Mouse (Mus musculus): ENCODE results near the gene Gpr19.

Gpr19 gene

GRCm38 (mm10) chr6:134898095-134898965 is at the start of gene Gpr19:
Gpr19 (minus strand) TSS chr6:134898578.
- DNase-seq (ENCODE audit: low spot score in 2 of 2) = peak; percentile 68 to 72

- DNase-seq (ENCODE audit: low spot score in 2 of 2) = peak; percentile 31 to 70
Measured at GRCm38 (mm10) chr6:134947311-134948087, 49.1 kb upstream of the Gpr19 start.

- DNase-seq (ENCODE audit: low spot score in 2 of 2) = no peak
Measured at GRCm38 (mm10) chr6:134946858-134947257, 48.5 kb upstream of the Gpr19 start.

- no peak for DNase-seq (ENCODE audit: low spot score in 2 of 2)
Measured at GRCm38 (mm10) chr6:134946054-134946453, 47.7 kb upstream of the Gpr19 start.

GRCm38 (mm10) chr6:134943759-134944407 is 45.5 kb upstream of the Gpr19 start:
- no peak for DNase-seq (ENCODE audit: low spot score in 2 of 2)

- no peak for DNase-seq (ENCODE audit: low spot score in 2 of 2)
Measured at GRCm38 (mm10) chr6:134939781-134940180, 41.4 kb upstream of the Gpr19 start.

GRCm38 (mm10) chr6:134934305-134934704 is 35.9 kb upstream of the Gpr19 start:
- DNase-seq (ENCODE audit: low spot score in 2 of 2) = no peak

- DNase-seq (ENCODE audit: low spot score in 2 of 2) = no peak
Measured at GRCm38 (mm10) chr6:134933207-134933558, 34.8 kb upstream of the Gpr19 start.

GRCm38 (mm10) chr6:134932486-134933206 is 34.3 kb upstream of the Gpr19 start:
- DNase-seq (ENCODE audit: low spot score in 2 of 2) = no peak

- no peak for DNase-seq (ENCODE audit: low spot score in 2 of 2)
Measured at GRCm38 (mm10) chr6:134931146-134931545, 32.8 kb upstream of the Gpr19 start.

- DNase-seq (ENCODE audit: low spot score in 2 of 2) = no peak
Measured at GRCm38 (mm10) chr6:134930383-134930782, 32.0 kb upstream of the Gpr19 start.

- DNase-seq (ENCODE audit: low spot score in 2 of 2) = no peak
Measured at GRCm38 (mm10) chr6:134929926-134930325, 31.5 kb upstream of the Gpr19 start.

- DNase-seq (ENCODE audit: low spot score in 2 of 2) = peak; percentile 33 to 50
Measured at GRCm38 (mm10) chr6:134928889-134929310, 30.5 kb upstream of the Gpr19 start.

- peak; percentile 66 to 72 for DNase-seq (ENCODE audit: low spot score in 2 of 2)
Measured at GRCm38 (mm10) chr6:134928096-134928888, 29.9 kb upstream of the Gpr19 start.

GRCm38 (mm10) chr6:134927595-134928095 is 29.3 kb upstream of the Gpr19 start:
- DNase-seq (ENCODE audit: low spot score in 2 of 2) = no peak

GRCm38 (mm10) chr6:134926803-134927594 is 28.6 kb upstream of the Gpr19 start:
- DNase-seq (ENCODE audit: low spot score in 2 of 2) = peak; percentile 44 to 61

- DNase-seq (ENCODE audit: low spot score in 2 of 2) = no peak
Measured at GRCm38 (mm10) chr6:134926338-134926705, 27.9 kb upstream of the Gpr19 start.

- no peak for DNase-seq (ENCODE audit: low spot score in 2 of 2)
Measured at GRCm38 (mm10) chr6:134925673-134926337, 27.4 kb upstream of the Gpr19 start.

- no peak for DNase-seq (ENCODE audit: low spot score in 2 of 2)
Measured at GRCm38 (mm10) chr6:134924262-134924661, 25.9 kb upstream of the Gpr19 start.
